Comparison of ENCODE assay signal across 9 mouse cellular contexts in the genomic region with DNA sequence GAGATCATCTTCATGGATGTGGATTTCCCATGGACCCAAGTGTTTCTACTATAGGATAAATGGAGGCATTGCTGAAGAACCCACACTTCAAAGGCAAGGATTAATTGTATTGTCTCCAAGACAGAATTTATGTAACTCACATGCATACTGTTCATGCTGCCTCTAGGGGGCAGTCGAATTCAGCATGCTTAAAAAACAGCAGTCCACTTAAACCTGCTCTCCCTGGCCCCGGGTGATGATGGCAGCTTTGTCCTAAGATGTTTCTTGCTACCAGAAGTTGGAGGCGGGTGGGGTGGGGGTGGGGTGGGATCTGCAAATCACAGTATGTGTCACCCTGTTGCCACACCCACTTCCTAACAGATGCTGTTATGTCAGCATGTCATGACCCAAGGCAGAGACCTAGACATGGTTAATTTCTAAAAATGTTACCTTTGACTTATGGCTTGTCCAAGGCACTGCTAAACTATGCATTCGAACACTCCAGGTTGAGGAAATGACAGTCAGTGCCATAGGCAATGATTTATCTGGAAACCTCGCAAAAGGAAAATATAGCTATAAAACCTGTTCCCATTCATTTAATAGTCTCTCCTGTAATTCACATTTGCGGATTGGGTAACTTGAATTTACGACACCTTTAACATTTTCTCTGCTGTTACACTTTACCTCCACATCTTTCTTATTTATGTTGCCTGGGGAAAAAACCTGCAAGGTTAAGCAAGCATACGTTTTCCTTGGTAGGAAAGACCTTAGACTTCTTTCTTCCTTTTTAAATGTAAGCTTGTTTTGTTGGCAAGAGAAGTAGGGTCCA.
DNase-seq lines count a peak whose midpoint lies in the region; ATAC-seq and TF ChIP-seq lines count a peak whose summit lies in the region.
"Had no signal": no experiment of that assay in that cellular context is flagged by ENCODE, and none has a peak within 500 bp of the region (broad histone marks: within the 10 kb centered on the region; RNA-seq: fewer than 3 reads in every experiment).

No protein-coding gene starts in this region.

- H3K4me1 ChIP-seq in heart, postnatal 0 days (ENCODE audit: control insufficient read depth, insufficient read depth): no peaks in the 10 kb centered on the region
- H3K4me1 ChIP-seq: liver, embryonic 13.5 days had no signal

- intact Hi-C loops in gastrocnemius, postnatal 14 days (cut with DNase I; ENCODE audit: low total_unique reads): no loop called here

- H3K9ac ChIP-seq in heart, postnatal 0 days (replicated peaks; ENCODE audit: low read depth, low read length): no peak overlapping the region
- H3K9ac ChIP-seq: liver, embryonic 13.5 days had no signal

- no peak overlapping the region for H3K27ac ChIP-seq in heart, postnatal 0 days (ENCODE audit: low read depth)
- H3K27ac ChIP-seq: liver, embryonic 13.5 days had no signal

- H3K36me3 ChIP-seq in heart, postnatal 0 days (replicated peaks; ENCODE audit: control insufficient read depth, insufficient read depth, low read length): no peaks in the 10 kb centered on the region
- H3K36me3 ChIP-seq: liver, embryonic 13.5 days had no signal

- no peak for ATAC-seq in heart, postnatal 0 days (ENCODE audit: insufficient read depth, low read depth)

- H3K9me3 ChIP-seq in heart, postnatal 0 days (replicated peaks; ENCODE audit: control insufficient read depth, low read length): no peaks in the 10 kb centered on the region
- H3K9me3 ChIP-seq: liver, embryonic 13.5 days had no signal

- TF ChIP-seq EP300 in heart, postnatal 0 days (IDR thresholded peaks at IDR 0.05; ENCODE audit: low read depth): no peak

- peak; percentile 65 for TF ChIP-seq CTCF in heart, postnatal 0 days (IDR thresholded peaks at IDR 0.05; ENCODE audit: low read depth)

- no peak overlapping the region for H3K4me3 ChIP-seq in heart, postnatal 0 days (ENCODE audit: low read depth, low read length)
- H3K4me3 ChIP-seq: liver, embryonic 13.5 days had no signal

- 67% methylated on average over 8 of the region's 8 CpGs for WGBS in heart, postnatal 0 days

- no peaks in the 10 kb centered on the region for H3K27me3 ChIP-seq in heart, postnatal 0 days (ENCODE audit: control insufficient read depth, insufficient read depth, low read length)
- H3K27me3 ChIP-seq: liver, embryonic 13.5 days had no signal

- H3K4me2 ChIP-seq in heart, postnatal 0 days (ENCODE audit: low read depth, low read length): no peak overlapping the region
- H3K4me2 ChIP-seq: liver, embryonic 13.5 days had no signal

- peak; percentile 28 for DNase-seq in heart, postnatal 0 days (ENCODE audit: low spot score)
- DNase-seq in heart, adult 11 months: no peak
- DNase-seq in 3134 (ENCODE audit: extremely low read depth, insufficient read length, low spot score) (peak; percentile 3), MN1 (ENCODE audit: low spot score) (peak; percentile 28)
- peak; percentile 9 for DNase-seq in gastrocnemius, postnatal 14 days
- peak; percentile 23 for DNase-seq in retina, adult 2 months (ENCODE audit: low read depth, low spot score)
- DNase-seq in layer of hippocampus, postnatal 14 days (ENCODE audit: low spot score in 2 of 2): no peak
- DNase-seq in frontal cortex, postnatal 25 days (ENCODE audit: low spot score in 2 of 2): no peak
- DNase-seq: liver, embryonic 13.5 days had no signal

Comparison
In these comparisons a context has a peak if more than half of its experiments do, and no peak if none do; other contexts are left out.
1. DNase-seq: peak in heart, postnatal 0 days (single experiment), 3134 (single experiment), MN1 (single experiment), gastrocnemius, postnatal 14 days (single experiment) and retina, adult 2 months (single experiment); none in heart, adult 11 months (single experiment), layer of hippocampus, postnatal 14 days (0 of 2) and frontal cortex, postnatal 25 days (0 of 2).